Mouse (Mus musculus) liver, embryonic 11.5 days (tissue): ENCODE measurements around the gene Sp3. TPM values are rescaled to one million over a fixed set of nuclear protein-coding genes. Genes with fewer than 3 reads are reported as not detected.

Experiments
- ATAC-seq: fragments of 200-750 bp; cut with Nextera tagmentation; replicated peaks from 2 replicates; pipeline ENCODE4 v1.8.0; 2017; ENCODE audit warnings: moderate number of reproducible peaks, mild to moderate bottlenecking, moderate TSS enrichment, moderate library complexity; ENCODE audit not compliant: low FRiP score
- DNase-seq: peaks from one replicate; pipeline ENCODE4 v3.0.0-alpha.2; 2017; ENCODE audit warnings: low spot score
- H3K27ac ChIP-seq: fragments of 300-500 bp; sonication (generic); 2 replicates; pipeline ENCODE4 v1.5.1; 2014; ENCODE audit warnings: mild to moderate bottlenecking, low read depth, low read length, control low read depth
- H3K27me3 ChIP-seq: fragments of 300-500 bp; sonication (generic); replicated peaks from 2 replicates; pipeline ENCODE4 v1.6.1; 2014; ENCODE audit warnings: low read length, mixed read lengths; ENCODE audit not compliant: control insufficient read depth, insufficient read depth
- H3K36me3 ChIP-seq: fragments of 300-500 bp; sonication (generic); 2 replicates; pipeline ENCODE4 v1.6.1; 2014; ENCODE audit warnings: mild to moderate bottlenecking, low read length, moderate library complexity, mixed read lengths; ENCODE audit not compliant: control insufficient read depth, insufficient read depth
- H3K4me1 ChIP-seq: fragments of 300-500 bp; sonication (generic); replicated peaks from 2 replicates; pipeline ENCODE4 v1.6.1; 2014; ENCODE audit warnings: low read length, mixed read lengths; ENCODE audit not compliant: control insufficient read depth, insufficient read depth
- H3K4me2 ChIP-seq: fragments of 300-500 bp; sonication (generic); 2 replicates; pipeline ENCODE4 v1.6.1; 2014; ENCODE audit warnings: mild to moderate bottlenecking, control low read depth, moderate library complexity
- H3K4me3 ChIP-seq: fragments of 300-500 bp; sonication (generic); 2 replicates; pipeline ENCODE4 v1.5.1; 2014; ENCODE audit warnings: low read depth, low read length, control low read depth
- H3K9ac ChIP-seq: fragments of 300-500 bp; sonication (generic); 2 replicates; pipeline ENCODE4 v1.6.1; 2014; ENCODE audit warnings: low read depth, low read length, control low read depth
- H3K9me3 ChIP-seq: fragments of 300-500 bp; sonication (generic); 2 replicates; pipeline ENCODE4 v1.6.1; 2016; ENCODE audit warnings: low read length, inconsistent platforms, mixed read lengths; ENCODE audit not compliant: control insufficient read depth
- whole genome bisulfite sequencing: fragments of 180-500 bp; shearing (Covaris S2); extraction: QIAGEN DNeasy Blood & Tissue Kit; methylation state at CpG from one replicate; pipeline ENCODE4 v1.1.7; 2014; 5-methylcytosine and 5-hydroxymethylcytosine counted together
- polyA plus RNA-seq: library from polyadenylated mRNA; unstranded; fragments of >200 nt; fragmentation: Nextera tagmentation; extraction: Ambion mirVana; gene quantifications from 2 replicates; pipeline ENCODE4 v1.2.1, GENCODE M21; 2014

The Sp3 gene
- polyA plus RNA-seq, 1 experiment from 2014 or later: 49.6 TPM

DNA sequence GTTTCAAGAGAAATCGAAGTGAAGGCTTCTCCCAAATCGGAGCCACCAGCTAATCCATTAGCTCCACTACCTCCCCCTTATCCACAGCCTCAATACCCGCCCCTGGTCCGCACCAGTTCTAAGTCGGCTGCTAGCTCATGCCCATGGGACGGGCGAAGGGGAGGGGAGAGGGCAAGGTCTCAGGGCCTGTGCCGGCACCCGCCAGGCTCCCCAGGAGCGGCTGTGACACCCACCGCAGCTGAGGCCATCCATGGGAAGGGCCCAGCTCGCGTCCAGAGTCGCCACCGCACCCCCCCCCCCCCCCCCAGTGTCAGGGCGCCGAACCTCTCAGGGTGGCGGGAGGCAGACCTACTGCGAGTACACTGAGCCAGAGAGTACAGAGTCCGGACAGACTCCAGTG is 32.4 kb upstream of the Sp3 start:
- Histone ChIP-seq H3K4me1 (peaks cover 2% of the 10 kb centered on the region; the same call in 1 of the 2 replicates), H3K9ac (no peak overlapping the region), H3K27me3 (no peaks in the 10 kb centered on the region), H3K36me3 (no peaks in the 10 kb centered on the region), H3K4me2 (no peak overlapping the region), H3K27ac (no peak overlapping the region), H3K9me3 (peaks cover 8% of the 10 kb centered on the region; the same call in 1 of the 2 replicates), H3K4me3 (no peak overlapping the region)
- WGBS: 72% methylated on average over 17 of the region's 20 CpGs
- ATAC-seq: no peak
- no peak for DNase-seq

- H3K4me2 ChIP-seq: no peak overlapping the region
- 69% methylated on average over 9 of the region's 9 CpGs for WGBS
- no peak for ATAC-seq
- no peak for DNase-seq
- H3K9ac ChIP-seq: no peak overlapping the region
- no peak overlapping the region for H3K27ac ChIP-seq
- H3K36me3 ChIP-seq: no peaks in the 10 kb centered on the region
- H3K27me3 ChIP-seq: no peaks in the 10 kb centered on the region
- H3K4me3 ChIP-seq: no peak overlapping the region
- H3K9me3 ChIP-seq: peaks cover 8% of the 10 kb centered on the region; the same call in 1 of the 2 replicates
- peaks cover 22% of the 10 kb centered on the region for H3K4me1 ChIP-seq
These were observed 27.2 kb upstream of the Sp3 start for GRCm38 (mm10) chr2:73007472-73007871.

DNA sequence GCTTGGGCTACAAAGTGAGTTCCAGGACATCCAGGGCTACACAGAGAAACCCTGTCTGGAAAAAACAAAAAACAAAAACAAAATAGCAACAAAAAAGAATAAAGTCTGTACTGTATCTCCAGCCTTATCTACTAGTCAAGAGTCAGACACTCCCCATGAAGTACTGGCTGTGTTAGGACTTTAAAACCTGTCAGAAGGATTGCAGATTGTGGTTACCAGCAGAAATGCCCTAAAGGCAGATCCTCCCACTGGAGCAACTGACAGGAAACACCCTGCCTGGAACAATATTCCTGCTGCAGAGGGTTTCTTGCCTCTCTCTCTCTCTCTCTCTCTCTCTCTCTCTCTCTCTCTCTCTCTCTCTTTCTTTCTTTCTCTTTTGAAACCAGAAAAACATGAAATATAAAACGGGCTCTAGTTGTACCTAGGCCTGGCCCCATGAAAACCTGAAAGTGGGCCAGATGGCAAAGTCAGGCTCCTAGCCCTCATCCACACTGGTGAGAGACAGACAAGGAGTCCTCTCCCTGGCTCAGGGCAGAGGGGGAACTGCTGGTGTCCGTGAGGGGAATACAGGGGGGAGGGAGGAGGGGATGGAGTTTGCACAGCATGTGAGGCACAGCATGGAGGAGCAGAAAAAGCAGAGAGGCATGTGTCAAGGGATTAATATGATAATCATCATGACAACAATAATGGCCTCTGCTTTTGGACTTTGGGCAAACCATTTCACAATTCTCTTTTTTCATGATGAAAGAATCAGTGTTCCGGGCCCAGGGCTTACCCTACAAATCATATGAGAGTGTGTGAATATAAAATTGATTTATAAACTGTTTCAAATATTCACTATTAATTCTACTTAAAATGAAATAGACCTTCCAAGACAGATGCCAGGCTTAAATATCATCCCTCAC is 25.6 kb upstream of the Sp3 start:
- no peak overlapping the region for H3K9ac ChIP-seq
- DNase-seq (no peak), ATAC-seq (no peak)
- 49% methylated on average over 3 of the region's 3 CpGs for WGBS
- no peak overlapping the region for H3K27ac ChIP-seq
- H3K4me3 ChIP-seq: no peak overlapping the region
- no peaks in the 10 kb centered on the region for H3K36me3 ChIP-seq
- H3K27me3 ChIP-seq: no peaks in the 10 kb centered on the region
- H3K4me2 ChIP-seq: no peak overlapping the region
- H3K9me3 ChIP-seq: peaks cover 5% of the 10 kb centered on the region; the same call in 1 of the 2 replicates
- H3K4me1 ChIP-seq: peaks cover 25% of the 10 kb centered on the region

DNA sequence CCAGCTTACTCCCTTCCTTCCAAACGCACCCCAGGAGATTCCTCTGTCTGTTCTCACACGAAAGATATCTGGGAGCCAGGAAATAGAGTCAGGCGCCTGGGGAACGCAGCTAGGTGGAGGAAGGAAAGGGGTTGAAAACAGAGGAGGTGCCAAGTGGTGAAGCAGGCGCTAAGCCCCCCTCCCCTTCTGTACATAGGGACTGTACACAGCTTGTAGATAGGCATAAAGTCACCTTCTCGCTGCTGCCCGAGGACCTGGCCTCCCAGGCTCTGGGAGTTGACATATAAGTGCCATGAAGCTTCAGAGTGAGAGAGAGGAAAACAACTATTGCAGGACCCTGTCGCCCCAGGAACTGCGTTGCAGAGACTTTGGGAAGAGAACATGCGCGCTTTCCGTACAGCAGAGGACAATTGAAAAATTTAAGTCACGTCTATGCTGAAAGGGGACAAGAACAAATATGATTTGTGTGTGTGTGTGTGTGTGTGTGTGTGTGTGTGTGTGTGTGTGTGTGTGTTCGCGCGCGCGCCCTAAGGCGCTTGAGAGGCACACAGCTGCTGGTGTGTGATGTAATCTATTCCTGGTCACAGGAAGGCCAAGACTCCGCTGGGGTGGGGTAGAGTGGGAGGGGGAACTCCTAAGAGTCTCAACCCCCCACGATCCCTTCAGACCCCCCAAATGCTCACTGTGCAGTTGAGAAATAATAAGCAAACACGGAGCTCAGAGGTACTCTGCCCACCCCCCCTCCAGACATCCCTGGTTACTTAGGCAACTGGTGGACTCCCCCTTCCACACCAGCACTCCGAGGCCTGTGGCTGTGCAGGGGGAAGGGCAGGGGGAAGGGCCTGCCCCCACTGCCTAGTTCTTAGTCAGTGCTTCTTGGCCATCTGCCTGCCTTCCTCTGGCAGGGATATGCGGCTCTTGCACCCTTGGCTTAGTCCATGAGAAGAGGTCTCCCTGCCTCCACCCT is 23.8 kb upstream of the Sp3 start:
- peak overlapping the region; percentile 3 for H3K4me3 ChIP-seq
- H3K4me1 ChIP-seq: peaks cover 29% of the 10 kb centered on the region
- H3K9me3 ChIP-seq: no peaks in the 10 kb centered on the region
- H3K4me2 ChIP-seq: peak overlapping the region; percentile 60
- WGBS: 23% methylated on average over 24 of the region's 24 CpGs
- H3K36me3 ChIP-seq: no peaks in the 10 kb centered on the region
- peak overlapping the region; percentile 20; the same call in 1 of the 2 replicates for H3K27ac ChIP-seq
- DNase-seq (peak; percentile 49), ATAC-seq (peak; percentile 26; the same call in 1 of the 2 replicates)
- peak overlapping the region; percentile 42; the same call in 1 of the 2 replicates for H3K9ac ChIP-seq
- H3K27me3 ChIP-seq: no peaks in the 10 kb centered on the region

GRCm38 (mm10) chr2:73003049-73003448 is 22.8 kb upstream of the Sp3 start:
- H3K36me3 ChIP-seq: no peaks in the 10 kb centered on the region
- H3K4me1 ChIP-seq: peaks cover 29% of the 10 kb centered on the region
- H3K27ac ChIP-seq: 0 out of 2 replicates have a peak overlapping the region, but pooled peaks have one; percentile 19
- DNase-seq (no peak), ATAC-seq (no peak)
- H3K4me2 ChIP-seq: peak overlapping the region; percentile 51
- H3K4me3 ChIP-seq: no peak overlapping the region
- H3K9ac ChIP-seq: peak overlapping the region; percentile 59
- H3K9me3 ChIP-seq: no peaks in the 10 kb centered on the region
- no peaks in the 10 kb centered on the region for H3K27me3 ChIP-seq
- 30% methylated on average over 12 of the region's 12 CpGs for WGBS

DNA sequence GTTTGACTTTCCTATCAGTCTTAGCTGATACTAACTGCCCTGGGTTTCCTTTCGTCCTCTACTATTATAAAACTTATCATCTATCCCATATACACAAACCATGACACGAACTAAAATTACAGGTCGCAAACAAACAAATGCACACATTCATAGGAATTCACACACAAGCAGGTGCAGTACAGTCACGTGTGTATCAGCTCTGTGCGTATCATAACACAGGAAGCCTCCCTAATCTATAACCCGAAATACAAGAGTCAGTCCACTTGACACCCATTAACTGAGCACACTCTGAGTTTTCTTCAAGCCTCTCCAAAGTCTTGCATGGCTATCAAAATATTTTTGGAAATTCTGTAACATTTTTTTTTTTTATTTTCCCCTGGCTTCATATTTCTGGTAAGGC is 22.2 kb upstream of the Sp3 start:
- ATAC-seq: no peak
- no peaks in the 10 kb centered on the region for H3K27me3 ChIP-seq
- no peaks in the 10 kb centered on the region for H3K36me3 ChIP-seq
- H3K4me3 ChIP-seq: no peak overlapping the region
- no peak overlapping the region for H3K9ac ChIP-seq
- whole genome bisulfite sequencing: 73% methylated on average over 6 of the region's 6 CpGs
- no peak for DNase-seq
- H3K4me2 ChIP-seq: no peak overlapping the region
- peak overlapping the region; percentile 30; the same call in 1 of the 2 replicates for H3K27ac ChIP-seq
- H3K9me3 ChIP-seq: no peaks in the 10 kb centered on the region
- peaks cover 29% of the 10 kb centered on the region for H3K4me1 ChIP-seq

DNA sequence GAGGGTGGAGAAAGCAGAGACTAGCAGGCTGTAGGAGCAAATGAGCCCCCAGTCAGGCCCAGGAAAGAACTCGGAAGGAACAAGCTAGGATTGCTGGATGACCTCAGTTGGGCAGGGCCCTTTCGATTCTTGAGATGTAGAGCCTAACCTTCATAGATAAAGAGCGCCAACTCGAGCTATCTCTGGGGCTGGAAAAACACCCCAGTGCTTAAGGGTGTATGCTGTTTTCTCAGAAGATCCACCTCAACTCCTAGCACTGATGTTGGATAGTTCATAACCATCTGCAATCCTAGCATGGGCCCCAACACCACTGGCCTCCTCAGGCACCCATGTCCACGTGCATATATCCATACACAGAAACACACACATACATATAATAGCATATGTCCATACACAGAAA is 21.7 kb upstream of the Sp3 start:
- no peak overlapping the region for H3K4me3 ChIP-seq
- DNase-seq (no peak), ATAC-seq (peak; percentile 87)
- no peaks in the 10 kb centered on the region for H3K9me3 ChIP-seq
- H3K9ac ChIP-seq: no peak overlapping the region
- no peaks in the 10 kb centered on the region for H3K27me3 ChIP-seq
- peak overlapping the region; percentile 21; the same call in 1 of the 2 replicates for H3K4me2 ChIP-seq
- H3K36me3 ChIP-seq: no peaks in the 10 kb centered on the region
- WGBS: 54% methylated on average over 5 of the region's 5 CpGs
- H3K27ac ChIP-seq: peak overlapping the region; percentile 67; the same call in 1 of the 2 replicates
- H3K4me1 ChIP-seq: peaks cover 31% of the 10 kb centered on the region

DNA sequence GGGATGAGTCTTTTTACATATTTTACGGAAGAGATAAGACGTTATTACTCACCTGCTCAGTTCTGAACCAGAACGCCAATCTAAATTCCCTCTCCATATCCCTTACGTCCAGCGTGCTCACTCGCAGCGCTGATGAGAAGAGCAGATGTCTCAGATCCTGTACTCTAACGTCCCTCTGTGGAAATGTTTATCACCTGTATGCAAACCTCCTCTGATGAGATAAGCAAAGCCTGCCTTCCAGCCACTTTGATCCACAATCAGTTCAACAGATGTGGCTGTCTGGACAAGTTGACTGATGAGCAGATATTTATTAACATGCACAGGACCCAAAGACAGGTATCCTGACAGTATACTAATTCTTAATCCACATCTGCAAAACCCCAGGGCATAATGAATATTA is 19.9 kb upstream of the Sp3 start:
- H3K36me3 ChIP-seq: no peaks in the 10 kb centered on the region
- no peaks in the 10 kb centered on the region for H3K9me3 ChIP-seq
- no peak overlapping the region for H3K27ac ChIP-seq
- DNase-seq: no peak
- no peak for ATAC-seq
- no peak overlapping the region for H3K4me2 ChIP-seq
- H3K27me3 ChIP-seq: no peaks in the 10 kb centered on the region
- peaks cover 32% of the 10 kb centered on the region for H3K4me1 ChIP-seq
- WGBS: 52% methylated on average over 8 of the region's 8 CpGs
- no peak overlapping the region for H3K9ac ChIP-seq
- H3K4me3 ChIP-seq: no peak overlapping the region
